Mouse (Mus musculus): ENCODE results near the gene Sim2.

The Sim2 gene

GRCm38 (mm10) chr16:94078318-94079074 lies 6.2 kb upstream of the Sim2 start:
- DNase-seq (ENCODE audit: low spot score), result no peak

GRCm38 (mm10) chr16:94079075-94079855 lies 5.5 kb upstream of the Sim2 start:
- DNase-seq (ENCODE audit: low spot score), result no peak

GRCm38 (mm10) chr16:94079856-94080555 lies 4.7 kb upstream of the Sim2 start:
- DNase-seq (ENCODE audit: low spot score), result no peak

GRCm38 (mm10) chr16:94081596-94081995 lies 3.1 kb upstream of the Sim2 start:
- no peak for DNase-seq (ENCODE audit: low spot score)

GRCm38 (mm10) chr16:94081996-94082708 lies 2.6 kb upstream of the Sim2 start:
- no peak for DNase-seq (ENCODE audit: low spot score)

- no peak for DNase-seq (ENCODE audit: low spot score)
Observed at GRCm38 (mm10) chr16:94082960-94083847, 1.5 kb upstream of the Sim2 start.

- no peak for DNase-seq (ENCODE audit: low spot score)
Observed at GRCm38 (mm10) chr16:94083848-94084525, 744 bp upstream of the Sim2 start.

- DNase-seq (ENCODE audit: low spot score), result no peak
Observed at GRCm38 (mm10) chr16:94085603-94086285, 1.0 kb downstream of the Sim2 start.

- DNase-seq (ENCODE audit: low spot score), result no peak
Observed at GRCm38 (mm10) chr16:94086701-94087569, 2.2 kb downstream of the Sim2 start.

GRCm38 (mm10) chr16:94087570-94088225 lies 3.0 kb downstream of the Sim2 start:
- DNase-seq (ENCODE audit: low spot score), result no peak

- no peak for DNase-seq (ENCODE audit: low spot score)
Observed at GRCm38 (mm10) chr16:94088226-94088748, 3.6 kb downstream of the Sim2 start.

- DNase-seq (ENCODE audit: low spot score), result no peak
Observed at GRCm38 (mm10) chr16:94088819-94089692, 4.3 kb downstream of the Sim2 start.

- no peak for DNase-seq (ENCODE audit: low spot score)
Observed at GRCm38 (mm10) chr16:94092511-94093150, 7.9 kb downstream of the Sim2 start.

GRCm38 (mm10) chr16:94093151-94093863 lies 8.6 kb downstream of the Sim2 start:
- no peak for DNase-seq (ENCODE audit: low spot score)

GRCm38 (mm10) chr16:94094251-94095108 lies 9.7 kb downstream of the Sim2 start:
- no peak for DNase-seq (ENCODE audit: low spot score)
